In the genomic region with DNA sequence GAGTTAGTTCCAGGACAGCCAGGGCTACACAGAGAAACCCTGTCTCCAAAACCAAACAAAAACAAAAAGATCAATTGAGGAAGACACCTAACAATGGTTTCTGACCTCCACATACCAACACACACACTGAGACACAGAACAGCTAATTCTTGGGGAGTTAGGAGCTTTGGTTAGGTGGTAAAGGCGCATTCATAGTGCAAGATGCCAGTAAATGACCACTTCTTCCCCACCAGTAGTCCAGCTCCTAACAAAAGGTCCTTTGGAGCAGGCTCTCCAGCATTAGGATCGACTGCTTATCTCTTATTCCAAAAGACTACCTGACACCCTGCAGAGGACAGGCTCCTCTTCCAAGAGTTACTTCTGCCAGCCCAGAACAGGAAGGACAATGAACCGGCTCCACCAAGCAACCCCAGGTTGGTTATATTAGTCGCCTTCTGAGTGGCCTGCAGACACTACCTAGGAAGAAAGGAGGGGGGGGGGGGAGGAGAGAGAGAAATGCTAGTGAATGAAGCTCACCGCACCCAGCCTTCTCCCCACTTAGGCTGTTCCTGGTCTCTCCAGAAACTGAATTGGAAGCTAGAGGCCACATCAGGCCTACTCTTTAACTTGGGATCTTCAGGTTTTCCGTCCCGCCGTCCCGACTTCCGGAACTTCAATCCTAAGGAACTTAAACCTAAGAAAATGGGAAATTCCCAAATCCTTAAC, we compare ENCODE assay signal across 8 mouse cellular contexts. TPM values are rescaled to one million over a fixed set of nuclear protein-coding genes. Genes with fewer than 3 reads are reported as not detected.
DNase-seq lines count a peak whose midpoint lies in the region; ATAC-seq lines count a peak whose summit lies in the region.

No protein-coding gene starts in this region.

- no peak for ATAC-seq in heart, embryonic 16.5 days (replicated peaks; ENCODE audit: extremely low read depth, insufficient read depth, low FRiP score)
- ATAC-seq in limb, embryonic 13.5 days (ENCODE audit: low FRiP score, low read depth): no peak
- ATAC-seq in midbrain, embryonic 13.5 days: no peak; the same call in 1 of the 2 replicates

- peaks cover 34% of the 10 kb centered on the region for H3K36me3 ChIP-seq in heart, embryonic 16.5 days (ENCODE audit: control insufficient read depth, insufficient read depth)
- H3K36me3 ChIP-seq in limb, embryonic 13.5 days: peaks cover 58% of the 10 kb centered on the region
- H3K36me3 ChIP-seq in midbrain, embryonic 13.5 days: peaks cover 46% of the 10 kb centered on the region

- peak overlapping the region; percentile 91 for H3K4me3 ChIP-seq in heart, embryonic 16.5 days (ENCODE audit: low read length)
- H3K4me3 ChIP-seq in limb, embryonic 13.5 days: peak overlapping the region; percentile 83
- peak overlapping the region; percentile 87 for H3K4me3 ChIP-seq in midbrain, embryonic 13.5 days (replicated peaks)

- WGBS in heart, embryonic 16.5 days: 9% methylated on average over 10 of the region's 10 CpGs
- WGBS in limb, embryonic 13.5 days: 9% methylated on average over 10 of the region's 10 CpGs
- WGBS in midbrain, embryonic 13.5 days: 8% methylated on average over 10 of the region's 10 CpGs

- H3K9ac ChIP-seq in heart, embryonic 16.5 days (ENCODE audit: low read length): peak overlapping the region; percentile 96
- peak overlapping the region; percentile 92 for H3K9ac ChIP-seq in limb, embryonic 13.5 days
- H3K9ac ChIP-seq in midbrain, embryonic 13.5 days (replicated peaks): peak overlapping the region; percentile 98

- no peaks in the 10 kb centered on the region for H3K9me3 ChIP-seq in heart, embryonic 16.5 days (replicated peaks; ENCODE audit: control insufficient read depth, low read length)
- no peaks in the 10 kb centered on the region for H3K9me3 ChIP-seq in limb, embryonic 13.5 days
- H3K9me3 ChIP-seq in midbrain, embryonic 13.5 days: no peaks in the 10 kb centered on the region

- H3K27ac ChIP-seq in heart, embryonic 16.5 days (ENCODE audit: low read length): peak overlapping the region; percentile 99
- H3K27ac ChIP-seq in limb, embryonic 13.5 days: peak overlapping the region; percentile 98
- H3K27ac ChIP-seq in midbrain, embryonic 13.5 days: peak overlapping the region; percentile 98

- peak; percentile 14 to 31 for DNase-seq in left cerebral cortex, postnatal 25 days (ENCODE audit: low spot score in 2 of 2)
- DNase-seq in left cerebral cortex, adult 8-10 months (ENCODE audit: low spot score in 2 of 2): no peak
- peak; percentile 58 for DNase-seq in embryo, embryonic 9.5 days (ENCODE audit: extremely low spot score)
- no peak for DNase-seq in frontal cortex, postnatal 36 days (ENCODE audit: low spot score in 2 of 2)
- no peak for DNase-seq in testis, postnatal 10 days (ENCODE audit: low spot score)

- H3K4me1 ChIP-seq in heart, embryonic 16.5 days (ENCODE audit: control insufficient read depth, insufficient read depth, low read length): peaks cover 8% of the 10 kb centered on the region
- H3K4me1 ChIP-seq in limb, embryonic 13.5 days: peaks cover 16% of the 10 kb centered on the region
- peaks cover 23% of the 10 kb centered on the region for H3K4me1 ChIP-seq in midbrain, embryonic 13.5 days (replicated peaks)

- peak overlapping the region; percentile 85 for H3K4me2 ChIP-seq in heart, embryonic 16.5 days (ENCODE audit: low read depth, low read length)
- peak overlapping the region; percentile 94 for H3K4me2 ChIP-seq in limb, embryonic 13.5 days (replicated peaks)
- H3K4me2 ChIP-seq in midbrain, embryonic 13.5 days (replicated peaks): peak overlapping the region; percentile 93

- intact Hi-C loops in left cerebral cortex, postnatal 25 days (cut with DNase I): loop anchor here (2.0 to 5.0 kb wide), 2 partner anchors 21 to 108 kb away; a partner anchor contains a TSS

- no peaks in the 10 kb centered on the region for H3K27me3 ChIP-seq in heart, embryonic 16.5 days (ENCODE audit: control insufficient read depth, insufficient read depth, low read length)
- H3K27me3 ChIP-seq in limb, embryonic 13.5 days: no peaks in the 10 kb centered on the region
- no peaks in the 10 kb centered on the region for H3K27me3 ChIP-seq in midbrain, embryonic 13.5 days

RNA-seq across cellular contexts. Expression of a gene that starts 8.8 kb away (rescaled TPM):
- 10 to 100 TPM; 56.2 to 56.9 TPM for total RNA-seq in left cerebral cortex, postnatal 25 days (2021)
- 10 to 100 TPM; 47.1 to 55.2 (median 51.7) TPM for total RNA-seq in left cerebral cortex, adult 8-10 months (2022)
- 8.3 and 8.9 TPM in 2 replicates for polyA plus RNA-seq in heart, embryonic 16.5 days (2015; fragmentation: Nextera tagmentation; extraction: Ambion mirVana)
- polyA plus RNA-seq in limb, embryonic 13.5 days (2015; fragmentation: Nextera tagmentation; extraction: Ambion mirVana): 15.0 and 15.3 TPM in 2 replicates
- 11.7 and 14.9 TPM in 2 replicates for polyA plus RNA-seq in midbrain, embryonic 13.5 days (2015; fragmentation: Nextera tagmentation; extraction: Ambion mirVana)

RNA-seq across cellular contexts. Expression of a gene that starts 10.8 kb away (rescaled TPM):
- 10 to 100 TPM; 27.1 to 32.2 TPM for total RNA-seq in left cerebral cortex, postnatal 25 days (2021)
- total RNA-seq in left cerebral cortex, adult 8-10 months (2022): 10 to 100 TPM; 29.6 to 35.2 (median 30.4) TPM
- polyA plus RNA-seq in heart, embryonic 16.5 days (2015; fragmentation: Nextera tagmentation; extraction: Ambion mirVana): 31.6 and 31.8 TPM in 2 replicates
- 37.6 and 42.3 TPM in 2 replicates for polyA plus RNA-seq in limb, embryonic 13.5 days (2015; fragmentation: Nextera tagmentation; extraction: Ambion mirVana)
- 47.5 and 52.3 TPM in 2 replicates for polyA plus RNA-seq in midbrain, embryonic 13.5 days (2015; fragmentation: Nextera tagmentation; extraction: Ambion mirVana)

RNA-seq across cellular contexts. Expression of a gene that starts 21.2 kb away (rescaled TPM):
- 1 to 10 TPM; 5.8 to 8.2 TPM for total RNA-seq in left cerebral cortex, postnatal 25 days (2021)
- total RNA-seq in left cerebral cortex, adult 8-10 months (2022): 1 to 10 TPM; 5.1 to 6.1 (median 5.9) TPM
- 3.6 and 4.3 TPM in 2 replicates for polyA plus RNA-seq in heart, embryonic 16.5 days (2015; fragmentation: Nextera tagmentation; extraction: Ambion mirVana)
- 12.2 and 13.9 TPM in 2 replicates for polyA plus RNA-seq in limb, embryonic 13.5 days (2015; fragmentation: Nextera tagmentation; extraction: Ambion mirVana)
- polyA plus RNA-seq in midbrain, embryonic 13.5 days (2015; fragmentation: Nextera tagmentation; extraction: Ambion mirVana): 16.1 and 16.3 TPM in 2 replicates

RNA-seq across cellular contexts. Expression of a gene that starts 41.6 kb away (rescaled TPM):
- 100 to 1,000 TPM; 101 to 116 TPM for total RNA-seq in left cerebral cortex, postnatal 25 days (2021)
- total RNA-seq in left cerebral cortex, adult 8-10 months (2022): 100 to 1,000 TPM; 112 to 117 (median 115) TPM
- 27.7 and 29.8 TPM in 2 replicates for polyA plus RNA-seq in heart, embryonic 16.5 days (2015; fragmentation: Nextera tagmentation; extraction: Ambion mirVana)
- polyA plus RNA-seq in limb, embryonic 13.5 days (2015; fragmentation: Nextera tagmentation; extraction: Ambion mirVana): 48.3 and 49.7 TPM in 2 replicates
- 50.3 and 68.8 TPM in 2 replicates for polyA plus RNA-seq in midbrain, embryonic 13.5 days (2015; fragmentation: Nextera tagmentation; extraction: Ambion mirVana)

RNA-seq across cellular contexts. Expression of a gene that starts 48.3 kb away (rescaled TPM):
- total RNA-seq in left cerebral cortex, postnatal 25 days (2021): 10 to 100 TPM; 13.0 to 16.8 TPM
- 10 to 100 TPM; 13.3 to 18.0 (median 16.5) TPM for total RNA-seq in left cerebral cortex, adult 8-10 months (2022)
- polyA plus RNA-seq in heart, embryonic 16.5 days (2015; fragmentation: Nextera tagmentation; extraction: Ambion mirVana): 14.1 and 14.8 TPM in 2 replicates
- polyA plus RNA-seq in limb, embryonic 13.5 days (2015; fragmentation: Nextera tagmentation; extraction: Ambion mirVana): 27.4 and 28.8 TPM in 2 replicates
- polyA plus RNA-seq in midbrain, embryonic 13.5 days (2015; fragmentation: Nextera tagmentation; extraction: Ambion mirVana): 34.8 and 35.6 TPM in 2 replicates

Comparison
In these comparisons a context has a peak if more than half of its experiments do, and no peak if none do; other contexts are left out.
1. DNase-seq: peak in left cerebral cortex, postnatal 25 days (2 of 2) and embryo, embryonic 9.5 days (single experiment); none in left cerebral cortex, adult 8-10 months (0 of 2), frontal cortex, postnatal 36 days (0 of 2) and testis, postnatal 10 days (single experiment).
2. Peak in every context shown above with its lines, with median percentiles within 50 percentile points of each other: H3K27ac ChIP-seq, H3K4me2 ChIP-seq, H3K4me3 ChIP-seq and H3K9ac ChIP-seq.